Mouse (Mus musculus) brain, embryonic 18.5 days (tissue): ENCODE results near the gene Gata3.

Source experiments
- DNase-seq: peaks from one replicate; pipeline ENCODE4 v3.0.0-alpha.2; 2012; ENCODE audit warnings: low read depth, low spot score

Gene Gata3

DNA sequence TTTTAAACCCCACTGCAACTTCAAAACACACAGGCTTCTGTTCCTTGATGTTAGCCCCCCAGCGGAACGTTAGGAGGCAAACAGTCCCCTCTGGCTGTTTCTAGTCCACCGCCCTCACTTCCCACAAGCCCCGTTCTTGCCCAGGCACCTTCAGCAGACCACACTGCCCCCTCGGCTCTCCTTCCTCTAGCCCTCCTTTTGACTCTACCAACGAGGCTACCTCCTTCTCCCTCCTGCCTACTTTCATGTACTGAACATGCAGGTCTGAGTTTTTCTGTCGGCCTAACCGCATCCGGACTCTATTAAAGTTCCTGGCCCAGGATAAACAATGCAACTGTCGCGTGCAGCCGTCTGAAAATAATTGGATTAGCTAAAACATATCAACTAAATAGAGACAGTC, 17.2 kb downstream of the Gata3 start:
- no peak for DNase-seq

- no peak for DNase-seq
Observed at GRCm38 (mm10) chr2:9871798-9872197, 18.0 kb downstream of the Gata3 start.

DNA sequence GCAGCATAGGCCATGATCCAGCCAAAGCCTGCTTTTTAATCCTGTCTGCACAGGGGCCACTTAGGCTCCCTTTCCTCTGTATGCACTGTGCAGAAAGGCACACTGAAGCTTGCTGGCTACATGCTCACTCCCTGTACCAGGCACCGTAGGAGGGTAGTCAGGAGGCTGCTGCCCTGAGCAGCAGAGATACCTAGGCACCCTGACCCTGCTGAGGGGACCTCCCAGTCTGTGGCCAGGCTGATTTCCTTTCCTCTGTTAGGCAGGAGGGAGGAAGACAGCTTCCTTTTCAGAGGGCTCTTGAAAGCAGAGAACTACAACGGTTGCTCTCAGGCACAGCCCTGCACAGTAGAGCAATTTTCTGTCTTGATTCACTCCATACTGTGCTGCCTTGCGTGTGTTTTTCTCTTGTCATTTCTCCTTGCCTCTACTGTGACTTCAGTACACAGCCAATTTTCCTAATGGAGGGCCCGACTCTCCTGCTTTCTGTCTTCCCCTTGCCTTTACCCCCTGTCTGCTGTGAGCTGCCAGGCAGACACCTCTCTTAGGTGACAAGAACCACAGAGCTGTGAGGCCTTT, 18.6 kb downstream of the Gata3 start:
- no peak for DNase-seq

DNA sequence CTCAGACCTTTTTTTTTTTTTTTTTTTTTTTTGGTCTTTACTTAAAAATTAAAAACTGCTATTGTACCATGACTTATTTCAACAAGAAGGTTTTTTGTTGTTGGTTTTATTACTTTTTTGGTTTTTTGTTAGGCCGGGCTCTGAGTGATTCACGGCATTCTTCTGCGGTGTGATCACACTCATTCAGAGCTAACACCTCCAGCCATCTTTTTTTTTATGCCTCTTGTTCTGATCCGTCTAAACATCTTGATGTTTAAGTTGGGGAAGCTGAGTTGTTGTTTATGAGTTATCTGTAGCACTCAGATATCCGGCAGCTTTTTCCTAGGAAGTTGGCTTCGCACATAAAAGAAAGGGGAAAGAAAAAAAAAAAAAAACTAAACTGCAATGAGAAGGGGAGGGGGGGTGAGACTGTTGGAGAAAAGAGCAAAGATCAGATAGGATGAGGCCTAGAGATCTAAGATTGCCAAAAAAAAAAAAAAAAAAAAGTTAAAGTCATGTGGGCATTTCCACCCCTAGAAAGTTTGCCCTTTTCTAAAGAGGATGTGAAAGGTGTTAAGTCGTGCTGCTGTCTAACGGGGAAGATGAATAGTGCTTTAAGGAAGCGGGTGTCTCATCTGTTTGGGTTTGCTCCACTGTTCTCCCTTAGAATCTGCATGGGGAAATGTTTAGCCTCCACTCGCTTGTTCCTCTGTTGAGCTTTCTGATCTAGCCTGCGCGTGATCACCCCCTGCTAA, 22.6 kb downstream of the Gata3 start:
- no peak for DNase-seq

DNA sequence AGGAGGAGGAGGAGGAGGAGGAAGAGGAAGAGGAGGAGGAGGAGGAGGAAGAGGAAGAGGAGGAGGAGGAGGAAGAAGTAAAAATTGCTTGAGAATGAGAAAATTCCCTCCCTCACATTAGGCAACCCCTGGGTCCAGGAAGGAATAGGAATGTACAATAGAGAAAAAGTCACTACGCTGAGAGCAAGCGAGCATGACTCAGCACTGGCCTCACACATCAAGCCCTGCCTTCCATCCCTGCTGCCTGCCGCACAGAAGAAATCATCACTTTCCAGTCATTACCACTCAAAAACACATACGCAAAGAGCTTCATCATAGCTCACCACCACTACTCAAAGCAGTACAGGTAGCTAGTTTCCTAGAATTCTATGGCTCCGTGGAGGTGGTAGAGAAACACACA, 29.1 kb downstream of the Gata3 start:
- DNase-seq, result no peak

- no peak for DNase-seq
Observed at GRCm38 (mm10) chr2:9855861-9856260, 34.0 kb downstream of the Gata3 start.

DNA sequence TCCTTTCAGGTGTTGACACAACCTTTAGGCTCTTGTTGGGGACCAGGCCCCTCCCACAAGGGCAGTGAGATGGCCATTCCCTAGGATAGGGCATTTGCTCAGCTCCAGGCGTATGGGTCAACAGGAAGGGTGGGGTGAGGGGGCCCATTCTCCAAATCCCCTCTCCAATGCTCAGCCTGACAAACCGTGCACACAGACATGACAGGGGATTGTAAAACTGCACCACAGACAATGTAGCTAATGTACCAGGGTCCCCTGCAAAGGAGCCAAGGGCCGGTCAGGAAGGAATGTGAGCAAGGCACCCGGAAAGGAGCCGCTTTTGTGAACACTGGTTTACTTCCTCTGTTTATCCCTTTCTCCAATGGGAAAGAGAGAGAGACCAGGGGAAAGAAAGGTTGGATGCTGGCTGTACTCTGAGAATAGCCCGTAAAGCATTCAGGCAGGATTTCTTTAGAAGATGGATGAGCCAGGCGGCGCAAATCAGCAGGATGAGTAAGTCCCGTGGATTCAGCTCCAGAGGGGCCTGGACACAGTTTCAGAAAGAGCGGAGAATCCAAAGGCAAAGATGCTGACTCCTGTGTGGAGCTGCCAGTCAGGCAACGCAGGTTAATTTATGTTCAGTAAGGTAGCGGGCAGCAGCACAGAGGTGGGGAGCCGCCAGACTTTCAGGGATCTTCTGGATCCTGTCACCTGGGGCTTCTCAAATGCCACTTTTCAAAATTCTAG, 36.8 kb downstream of the Gata3 start:
- no peak for DNase-seq

DNA sequence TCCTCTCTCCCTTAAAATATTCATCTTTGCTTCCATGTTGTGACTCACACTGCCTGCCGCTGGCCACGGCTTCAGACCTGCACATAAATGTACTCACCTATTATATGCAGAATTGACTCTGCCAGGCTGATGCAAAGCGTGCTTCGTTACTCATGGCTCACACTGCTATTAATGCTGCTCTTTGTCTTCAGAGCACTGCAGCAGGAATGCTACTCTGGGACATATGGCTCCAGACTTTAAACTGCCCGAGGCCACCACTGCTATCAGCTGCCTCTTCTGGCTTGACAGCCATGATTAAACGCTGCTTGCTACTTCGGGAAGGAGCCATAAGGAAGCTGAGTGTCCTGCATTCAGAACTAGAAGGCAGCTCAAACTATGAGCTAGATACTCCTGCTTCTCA, 54.6 kb downstream of the Gata3 start:
- DNase-seq, result no peak

GRCm38 (mm10) chr2:9833712-9834111, 56.1 kb downstream of the Gata3 start:
- DNase-seq, result no peak

DNA sequence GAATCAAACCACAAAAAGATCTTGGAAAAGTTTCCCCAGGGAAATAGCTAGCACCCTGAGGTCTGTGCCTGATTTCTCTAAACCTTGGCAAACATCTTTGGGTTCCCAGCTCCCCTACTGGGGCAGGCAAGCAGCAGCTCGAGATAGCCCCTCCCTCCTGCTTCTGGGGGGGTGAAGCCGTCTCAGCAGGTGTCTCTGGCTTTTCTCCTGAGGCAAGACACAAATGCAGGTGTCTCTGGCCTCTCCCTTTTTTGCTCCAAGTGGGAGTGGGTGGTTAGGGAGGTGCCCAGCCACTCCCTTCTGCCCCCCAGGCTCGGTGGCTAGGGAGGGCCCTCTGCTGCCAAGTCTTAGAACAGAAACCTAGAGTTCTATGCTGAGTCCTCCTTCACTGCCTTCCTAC, 62.2 kb downstream of the Gata3 start:
- no peak for DNase-seq

- no peak for DNase-seq
Observed at GRCm38 (mm10) chr2:9820611-9821010, 69.2 kb downstream of the Gata3 start.

DNA sequence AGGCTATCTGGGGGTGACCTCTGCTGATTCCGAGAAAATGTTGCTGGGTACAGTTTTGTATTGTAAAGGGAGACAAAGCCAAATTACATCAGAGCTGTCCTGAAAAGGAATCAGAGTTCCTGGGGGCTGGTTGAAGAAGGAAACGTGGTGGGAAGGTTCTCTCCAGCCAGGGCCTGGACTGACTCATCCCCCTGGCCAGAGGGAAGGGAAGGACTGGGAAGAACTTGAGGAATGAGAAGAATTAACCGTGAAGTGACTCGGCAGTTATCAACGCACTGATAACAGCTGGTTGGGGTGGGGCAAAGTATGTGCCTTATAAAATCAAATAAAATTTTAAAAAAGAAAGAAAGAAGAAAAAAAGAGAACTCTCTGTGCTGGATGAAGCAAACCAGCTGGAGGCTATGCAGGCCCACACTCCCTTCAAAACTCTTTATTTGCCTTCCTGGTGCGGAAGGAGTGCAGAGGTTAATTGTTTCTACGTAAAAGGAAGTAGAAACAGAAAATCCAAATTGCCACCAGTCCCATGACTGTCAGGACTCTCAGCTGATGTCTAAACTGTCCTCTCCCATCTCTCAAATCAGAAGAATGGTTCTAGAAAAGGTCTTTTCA, 71.6 kb downstream of the Gata3 start:
- DNase-seq, result no peak
